Mouse (Mus musculus) limb, embryonic 14.5 days (tissue): ENCODE results near the gene Grm4. TPM values are rescaled to one million over a fixed set of nuclear protein-coding genes. Genes with fewer than 3 reads are reported as not detected.

ENCODE experiments used
- ATAC-seq: fragments of 200-750 bp; cut with Nextera tagmentation; 2 replicates; pipeline ENCODE4 v1.8.0; 2017; ENCODE audit warnings: low read depth, moderate number of reproducible peaks, moderate TSS enrichment; ENCODE audit not compliant: low FRiP score
- DNase-seq: peaks from one replicate; pipeline ENCODE4 v3.0.0-alpha.2; 2015; ENCODE audit warnings: low spot score
- H3K27ac ChIP-seq: fragments of 300-500 bp; sonication (generic); replicated peaks from 2 replicates; pipeline ENCODE4 v1.5.1; 2014; ENCODE audit warnings: low read depth, mild to moderate bottlenecking, low read length, moderate library complexity, mixed read lengths
- H3K27me3 ChIP-seq: fragments of 300-500 bp; sonication (generic); 2 replicates; pipeline ENCODE4 v1.6.1; 2014; ENCODE audit warnings: low read length, mixed read lengths; ENCODE audit not compliant: control insufficient read depth, insufficient read depth
- H3K36me3 ChIP-seq: fragments of 300-500 bp; sonication (generic); 2 replicates; pipeline ENCODE4 v1.6.1; 2014; ENCODE audit warnings: mild to moderate bottlenecking, low read length, moderate library complexity, mixed read lengths; ENCODE audit not compliant: control insufficient read depth, insufficient read depth
- H3K4me1 ChIP-seq: fragments of 300-500 bp; sonication (generic); 2 replicates; pipeline ENCODE4 v1.6.1; 2014; ENCODE audit warnings: antibody characterized with exemption, low read length, mixed read lengths; ENCODE audit not compliant: control insufficient read depth, insufficient read depth
- H3K4me2 ChIP-seq: fragments of 300-500 bp; sonication (generic); replicated peaks from 2 replicates; pipeline ENCODE4 v1.6.1; 2014; ENCODE audit warnings: low read depth, mild to moderate bottlenecking, low read length, moderate library complexity; ENCODE audit not compliant: severe bottlenecking
- H3K4me3 ChIP-seq: fragments of 300-500 bp; sonication (generic); replicated peaks from 2 replicates; pipeline ENCODE4 v1.5.1; 2014; ENCODE audit warnings: low read length
- H3K9ac ChIP-seq: fragments of 300-500 bp; sonication (generic); 2 replicates; pipeline ENCODE4 v1.6.1; 2014; ENCODE audit warnings: mild to moderate bottlenecking, low read depth, low read length, moderate library complexity; ENCODE audit not compliant: severe bottlenecking
- H3K9me3 ChIP-seq: fragments of 300-500 bp; sonication (generic); 2 replicates; pipeline ENCODE4 v1.6.1; 2016; ENCODE audit warnings: low read length; ENCODE audit not compliant: control insufficient read depth
- POLR2A ChIP-seq: fragments of 200-500 bp; IDR thresholded peaks from 2 replicates; pipeline ENCODE4 v1.8.0; 2012; ENCODE audit warnings: inconsistent platforms, mild to moderate bottlenecking, moderate library complexity, borderline replicate concordance; ENCODE audit not compliant: insufficient read depth, insufficient read length; ENCODE audit errors: extremely low read depth
- WGBS: fragments of 180-500 bp; shearing (Covaris S2); extraction: QIAGEN DNeasy Blood & Tissue Kit; methylation state at CpG from one replicate; pipeline ENCODE4 v1.1.7; 2014; 5-methylcytosine and 5-hydroxymethylcytosine counted together
- polyA plus RNA-seq, 2 experiments: library from polyadenylated mRNA; depleted of rRNA in 1 of 2; stranded (reverse) in 1 of 2; unstranded in 1 of 2; fragments of >200 nt; fragmentation: Nextera tagmentation in 1 of 2; extraction: Ambion mirVana in 1 of 2; gene quantifications; 2 replicates each; pipeline versions ENCODE4 v1.2.1 to v1.2.3; 2012 to 2014

The Grm4 gene
- polyA plus RNA-seq, 2 experiments = 1.0 to 1.6 TPM

DNA sequence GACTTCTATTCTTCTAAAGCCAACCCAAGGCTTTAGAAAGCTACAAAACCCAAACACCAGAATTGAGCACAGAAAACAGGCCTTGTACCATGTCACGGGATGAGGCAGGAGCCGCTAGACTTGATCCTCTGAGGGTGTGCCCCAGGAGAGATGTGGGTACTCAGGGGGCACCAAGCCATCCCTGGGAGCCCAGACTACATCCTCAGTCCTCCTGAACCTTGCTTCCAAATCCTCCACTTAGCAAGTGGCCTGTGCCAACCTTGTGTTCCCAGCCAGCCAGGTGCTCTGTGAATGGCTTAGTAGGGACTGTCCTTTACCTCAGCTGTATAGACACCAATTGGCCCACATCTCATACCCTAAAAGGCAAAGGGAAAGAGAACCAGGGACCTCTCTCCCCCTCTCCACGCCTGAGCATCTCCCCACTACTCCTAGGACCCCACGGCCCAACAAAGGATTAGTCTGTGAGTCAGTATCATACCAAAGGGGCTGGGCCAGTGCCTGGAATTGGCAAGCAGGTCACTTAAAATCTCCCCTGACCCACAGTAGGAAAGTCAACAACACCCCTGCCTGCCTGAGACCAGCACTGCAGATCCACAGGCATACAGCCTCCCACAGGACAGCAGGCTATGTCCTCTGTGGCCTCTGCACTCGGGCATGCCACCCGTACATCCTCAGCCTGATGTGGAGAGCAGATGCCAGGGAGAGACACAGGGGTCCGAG is 14.2 kb downstream of the Grm4 start:
- peaks cover 33% of the 10 kb centered on the region for H3K27me3 ChIP-seq
- no peak overlapping the region for H3K9ac ChIP-seq
- peaks cover 20% of the 10 kb centered on the region for H3K4me1 ChIP-seq
- no peak for ATAC-seq
- H3K9me3 ChIP-seq = no peaks in the 10 kb centered on the region
- H3K4me3 ChIP-seq = no peak overlapping the region
- DNase-seq = no peak
- WGBS = 87% methylated on average over 7 of the region's 7 CpGs
- no peak overlapping the region for H3K27ac ChIP-seq
- no peaks in the 10 kb centered on the region for H3K36me3 ChIP-seq
- no peak for TF ChIP-seq POLR2A
- no peak overlapping the region for H3K4me2 ChIP-seq

DNA sequence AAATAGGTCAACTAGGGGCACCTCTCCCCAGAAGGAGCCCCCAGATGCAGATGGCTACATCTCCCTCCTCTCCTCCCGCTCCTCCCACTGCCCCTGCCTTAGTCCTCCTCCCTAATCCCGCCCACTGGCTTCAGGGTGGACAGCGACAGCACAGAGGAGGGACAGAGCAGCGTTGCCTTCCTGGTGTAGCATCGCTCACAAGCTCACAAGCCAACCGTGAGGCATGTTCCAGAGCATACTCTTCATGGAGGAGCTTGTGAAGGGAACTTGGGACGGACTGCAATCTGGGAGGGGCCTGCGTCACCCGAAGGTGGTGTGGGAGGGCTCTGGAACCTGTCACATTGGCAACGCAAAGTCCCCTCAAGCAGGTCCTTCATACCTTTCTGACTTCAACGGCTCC is 14.8 kb downstream of the Grm4 start:
- no peak for DNase-seq
- Histone ChIP-seq H3K4me1 (peaks cover 25% of the 10 kb centered on the region), H3K36me3 (no peaks in the 10 kb centered on the region), H3K9me3 (no peaks in the 10 kb centered on the region), H3K4me3 (no peak overlapping the region), H3K27ac (no peak overlapping the region), H3K9ac (no peak overlapping the region), H3K4me2 (no peak overlapping the region), H3K27me3 (peaks cover 27% of the 10 kb centered on the region)
- no peak for ATAC-seq
- no peak for TF ChIP-seq POLR2A
- WGBS = 45% methylated on average over 11 of the region's 11 CpGs

DNA sequence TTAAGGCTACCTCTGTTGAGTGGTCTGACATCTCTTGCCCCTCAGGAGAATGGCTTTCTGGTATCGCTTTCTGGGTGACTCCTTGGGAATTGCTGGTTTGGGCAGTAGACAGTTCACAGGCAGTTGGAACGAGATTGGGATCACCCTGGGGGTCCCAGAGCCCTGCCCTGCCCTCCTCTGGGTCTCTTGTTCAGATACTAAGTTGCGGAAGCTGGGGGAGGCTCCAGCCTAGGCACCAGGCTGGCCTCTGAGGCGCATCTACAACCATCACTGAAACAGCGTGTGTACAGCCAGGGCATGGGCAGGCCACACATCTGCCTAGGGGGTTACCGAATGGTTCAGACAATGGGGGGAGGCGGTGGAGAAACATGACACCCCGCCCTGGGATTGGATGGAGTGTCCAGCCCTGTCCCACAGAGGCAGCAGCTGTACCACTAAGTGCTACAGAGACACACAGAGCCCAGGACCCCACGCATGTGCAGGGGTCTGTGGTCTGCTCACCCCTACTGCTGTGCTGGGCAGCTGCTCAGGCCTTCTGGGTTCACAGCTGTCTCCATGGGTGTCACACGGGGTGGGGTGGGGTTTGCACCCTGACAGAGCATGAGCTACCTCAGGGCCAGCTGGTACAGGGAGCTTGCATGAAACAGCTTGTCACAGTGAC is 15.9 kb downstream of the Grm4 start:
- peak overlapping the region; percentile 31 for H3K9ac ChIP-seq
- WGBS = 18% methylated on average over 9 of the region's 10 CpGs
- H3K27me3 ChIP-seq = peaks cover 17% of the 10 kb centered on the region; the same call in 1 of the 2 replicates
- H3K36me3 ChIP-seq = no peaks in the 10 kb centered on the region
- no peak for TF ChIP-seq POLR2A
- H3K4me1 ChIP-seq = peaks cover 29% of the 10 kb centered on the region
- no peak overlapping the region for H3K4me2 ChIP-seq
- no peak overlapping the region for H3K4me3 ChIP-seq
- ATAC-seq (peak; percentile 87), DNase-seq (peak; percentile 53)
- H3K27ac ChIP-seq = no peak overlapping the region
- H3K9me3 ChIP-seq = no peaks in the 10 kb centered on the region

DNA sequence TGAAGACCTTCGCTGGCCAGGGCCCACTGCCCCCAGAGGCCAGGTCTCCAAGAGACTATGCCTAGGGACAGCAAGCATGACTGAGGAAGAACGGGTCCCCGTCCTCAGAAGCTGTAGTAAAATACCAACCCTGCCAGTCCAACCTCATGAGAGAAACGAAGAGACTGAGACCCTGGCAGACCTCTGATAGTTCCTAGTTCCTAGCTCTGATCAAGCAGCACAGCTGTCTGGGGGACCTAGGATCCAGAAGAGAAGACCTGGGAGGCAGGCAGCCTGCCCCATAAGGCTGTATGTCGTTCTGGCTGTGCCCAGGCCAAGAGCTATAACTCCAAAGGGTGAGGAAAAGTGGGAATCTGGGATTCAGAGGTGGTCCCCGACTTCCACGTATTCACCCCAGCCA is 17.3 kb downstream of the Grm4 start:
- DNase-seq = no peak
- Histone ChIP-seq H3K4me1 (peaks cover 29% of the 10 kb centered on the region), H3K27me3 (peaks cover 10% of the 10 kb centered on the region; the same call in 1 of the 2 replicates), H3K36me3 (no peaks in the 10 kb centered on the region), H3K9ac (no peak overlapping the region), H3K9me3 (no peaks in the 10 kb centered on the region), H3K4me3 (no peak overlapping the region), H3K4me2 (no peak overlapping the region), H3K27ac (no peak overlapping the region)
- no peak for ATAC-seq
- 47% methylated on average over 7 of the region's 7 CpGs for WGBS
- TF ChIP-seq POLR2A = no peak

DNA sequence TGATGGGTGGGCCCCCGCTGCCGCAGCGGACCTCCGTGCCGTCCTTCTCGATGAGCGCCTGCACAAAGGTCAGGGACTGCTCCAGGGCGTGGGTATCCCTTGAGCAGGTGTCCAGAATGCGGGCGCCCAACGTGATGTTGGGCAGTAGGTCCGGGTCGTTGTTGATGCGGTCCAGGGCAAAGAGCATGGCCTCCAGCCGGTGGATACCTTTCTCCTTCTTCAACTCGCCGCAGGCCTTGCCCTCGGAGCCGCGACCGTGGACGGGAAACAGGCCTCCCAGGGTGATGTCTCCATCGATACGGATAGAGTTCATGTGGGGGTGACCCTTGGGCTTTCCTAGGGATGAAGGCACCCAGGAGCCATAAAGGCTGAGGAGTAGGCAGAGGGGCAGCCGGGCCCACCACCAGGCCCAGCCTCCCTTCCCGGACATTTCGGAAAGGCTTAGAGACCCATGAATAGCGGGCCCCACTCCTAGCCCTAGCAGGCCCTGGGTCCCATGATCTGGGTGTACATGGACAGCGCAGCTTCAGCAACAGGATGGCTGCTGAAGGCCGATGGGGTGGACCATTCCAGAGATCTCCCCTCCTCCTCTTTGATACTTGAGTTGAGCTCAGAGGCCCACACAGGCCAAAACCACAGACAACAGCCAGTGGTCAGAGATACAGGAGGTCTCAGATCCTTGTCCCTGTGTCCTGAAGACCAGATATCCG is 18.3 kb downstream of the Grm4 start:
- no peak overlapping the region for H3K4me2 ChIP-seq
- DNase-seq (no peak), ATAC-seq (no peak)
- H3K27me3 ChIP-seq = peaks cover 10% of the 10 kb centered on the region; the same call in 1 of the 2 replicates
- H3K36me3 ChIP-seq = no peaks in the 10 kb centered on the region
- H3K9me3 ChIP-seq = no peaks in the 10 kb centered on the region
- H3K4me3 ChIP-seq = no peak overlapping the region
- no peak overlapping the region for H3K27ac ChIP-seq
- no peak for TF ChIP-seq POLR2A
- H3K4me1 ChIP-seq = peaks cover 29% of the 10 kb centered on the region
- 57% methylated on average over 31 of the region's 31 CpGs for WGBS
- H3K9ac ChIP-seq = no peak overlapping the region
